Mouse (Mus musculus) liver, postnatal 0 days (tissue): ENCODE data around the gene Cntn5.

Experiments
- CTCF ChIP-seq: sonication (generic); IDR thresholded peaks from 2 replicates; pipeline ENCODE4 v1.5.1; 2016; ENCODE audit warnings: antibody characterized with exemption, low read depth
- EP300 ChIP-seq: IDR thresholded peaks from 2 replicates; pipeline ENCODE4 v1.6.1; 2016; ENCODE audit warnings: antibody characterized with exemption, low read depth, mild to moderate bottlenecking

DNA sequence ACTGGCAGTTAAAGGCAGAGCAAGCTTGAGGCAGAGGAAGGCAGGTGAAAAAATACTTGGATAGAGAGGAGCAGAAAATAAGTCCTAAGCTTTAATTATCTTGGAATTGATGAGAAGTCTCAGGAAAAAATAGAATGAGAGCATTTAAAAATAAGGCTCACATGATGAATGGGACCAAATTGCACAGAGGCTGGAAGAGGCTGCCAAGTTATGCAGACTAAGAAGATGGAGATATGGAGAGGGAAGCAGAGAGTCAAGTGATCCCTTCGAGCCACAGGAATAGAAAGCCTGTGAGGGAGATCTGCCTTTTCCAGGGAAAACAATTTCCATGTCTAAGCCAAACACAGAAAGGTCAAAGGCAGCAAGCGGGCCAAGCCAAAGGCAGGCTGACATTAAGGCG, 446.7 kb downstream of the Cntn5 start:
- TF ChIP-seq CTCF (no peak), EP300 (no peak)
